ENCODE assay signal across 11 mouse cellular contexts in the genomic region with DNA sequence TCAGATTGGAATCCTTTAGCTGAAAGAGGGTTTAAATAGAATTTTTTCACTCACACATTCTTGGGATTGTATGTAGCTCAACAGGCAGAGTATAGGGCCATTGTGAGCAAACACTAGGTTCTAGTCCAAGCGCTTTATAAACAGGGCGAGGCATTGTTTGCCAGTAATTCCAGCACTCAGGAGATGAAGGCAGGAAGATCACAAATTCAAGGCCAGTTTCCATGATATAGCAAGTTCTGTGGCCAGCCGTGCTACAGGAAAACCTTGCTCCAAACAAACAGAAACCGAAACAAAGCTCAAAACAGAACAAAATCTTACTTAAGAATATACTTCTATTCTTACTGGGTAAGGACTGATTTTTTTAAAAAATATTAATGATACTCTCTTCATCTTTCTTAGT.
DNase-seq lines count a peak whose midpoint lies in the region; ATAC-seq and TF ChIP-seq lines count a peak whose summit lies in the region.
"Had no signal": no experiment of that assay in that cellular context is flagged by ENCODE, and none has a peak within 500 bp of the region (broad histone marks: within the 10 kb centered on the region; RNA-seq: fewer than 3 reads in every experiment).

No protein-coding gene starts in this region.

- H3K27ac ChIP-seq in heart, adult 2 months: peak overlapping the region; percentile 74
- no peak overlapping the region for H3K27ac ChIP-seq in heart, embryonic 11.5 days (ENCODE audit: low read depth, low read length)
- H3K27ac ChIP-seq in midbrain, embryonic 11.5 days (ENCODE audit: low read depth, low read length): no peak overlapping the region
- H3K27ac ChIP-seq in midbrain, embryonic 16.5 days (ENCODE audit: low read length): no peak overlapping the region
- H3K27ac ChIP-seq in lung, postnatal 0 days (ENCODE audit: low read length): peak overlapping the region; percentile 52
- H3K27ac ChIP-seq in stomach, embryonic 15.5 days: peak overlapping the region; percentile 31; the same call in 1 of the 2 replicates
- H3K27ac ChIP-seq in limb, embryonic 10.5 days: no peak overlapping the region
- H3K27ac ChIP-seq: hindbrain, postnatal 0 days had no signal

- ATAC-seq in heart, embryonic 11.5 days (replicated peaks; ENCODE audit: insufficient number of reproducible peaks, low FRiP score, low TSS enrichment): no peak
- peak; percentile 50 for ATAC-seq in midbrain, embryonic 11.5 days (ENCODE audit: low FRiP score)
- ATAC-seq in midbrain, embryonic 16.5 days: no peak
- peak; percentile 63 for ATAC-seq in lung, postnatal 0 days
- no peak for ATAC-seq in stomach, embryonic 15.5 days (ENCODE audit: insufficient read depth, low FRiP score, low read depth)
- ATAC-seq: hindbrain, postnatal 0 days had no signal

- TF ChIP-seq CTCF in heart, adult 2 months (IDR thresholded peaks at IDR 0.05): no peak
- TF ChIP-seq CTCF in lung, postnatal 0 days (IDR thresholded peaks at IDR 0.05): no peak

- H3K4me2 ChIP-seq in heart, embryonic 11.5 days: no peak overlapping the region
- H3K4me2 ChIP-seq in midbrain, embryonic 11.5 days: no peak overlapping the region
- no peak overlapping the region for H3K4me2 ChIP-seq in midbrain, embryonic 16.5 days (ENCODE audit: low read length)
- no peak overlapping the region for H3K4me2 ChIP-seq in lung, postnatal 0 days (replicated peaks; ENCODE audit: low read depth, low read length)
- no peak overlapping the region for H3K4me2 ChIP-seq in stomach, embryonic 15.5 days

- H3K4me3 ChIP-seq in heart, adult 2 months: no peak overlapping the region
- H3K4me3 ChIP-seq in heart, embryonic 11.5 days (ENCODE audit: low read depth, low read length): no peak overlapping the region
- H3K4me3 ChIP-seq in midbrain, embryonic 11.5 days (ENCODE audit: low read depth, low read length): no peak overlapping the region
- no peak overlapping the region for H3K4me3 ChIP-seq in midbrain, embryonic 16.5 days (ENCODE audit: low read depth, low read length)
- no peak overlapping the region for H3K4me3 ChIP-seq in lung, postnatal 0 days (ENCODE audit: low read depth, low read length)
- no peak overlapping the region for H3K4me3 ChIP-seq in stomach, embryonic 15.5 days (replicated peaks)
- H3K4me3 ChIP-seq in limb, embryonic 10.5 days: no peak overlapping the region

- peak in 1 of 2 experiments; percentile 11 for DNase-seq in heart, adult 2 months
- no peak for DNase-seq in midbrain, embryonic 11.5 days (ENCODE audit: low spot score, missing footprints)
- peak; percentile 25 for DNase-seq in lung, postnatal 0 days (ENCODE audit: low spot score)
- DNase-seq in left cerebral cortex, postnatal 4 days: no peak
- DNase-seq in limb, embryonic 10.5 days (ENCODE audit: low spot score): no peak
- DNase-seq: forebrain, postnatal 0 days; liver had no signal

- no peak for TF ChIP-seq EP300 in heart, adult 2 months (IDR thresholded peaks at IDR 0.05; ENCODE audit: insufficient read depth, low read depth, low read length)
- TF ChIP-seq EP300 in lung, postnatal 0 days (IDR thresholded peaks at IDR 0.05): no peak

- H3K36me3 ChIP-seq in heart, adult 2 months (ENCODE audit: control insufficient read depth, insufficient read depth, low read length): no peaks in the 10 kb centered on the region; the same call in 1 of the 2 replicates
- H3K36me3 ChIP-seq in heart, embryonic 11.5 days (ENCODE audit: control insufficient read depth, insufficient read depth, low read length): no peaks in the 10 kb centered on the region
- H3K36me3 ChIP-seq in midbrain, embryonic 11.5 days (ENCODE audit: control insufficient read depth, insufficient read depth, low read length): no peaks in the 10 kb centered on the region
- no peaks in the 10 kb centered on the region for H3K36me3 ChIP-seq in midbrain, embryonic 16.5 days (ENCODE audit: control insufficient read depth, insufficient read depth, low read length)
- no peaks in the 10 kb centered on the region for H3K36me3 ChIP-seq in lung, postnatal 0 days (ENCODE audit: insufficient read depth, low read length)
- H3K36me3 ChIP-seq in stomach, embryonic 15.5 days: no peaks in the 10 kb centered on the region
- no peaks in the 10 kb centered on the region for H3K36me3 ChIP-seq in limb, embryonic 10.5 days

- 57% methylated on average over 4 of the region's 4 CpGs for WGBS in heart, adult 2 months
- 83% methylated on average over 4 of the region's 4 CpGs for WGBS in heart, embryonic 11.5 days (ENCODE audit: insufficient replicate concordance)
- 76% methylated on average over 4 of the region's 4 CpGs for WGBS in midbrain, embryonic 11.5 days
- WGBS in midbrain, embryonic 16.5 days: 58% methylated on average over 4 of the region's 4 CpGs
- 52% methylated on average over 4 of the region's 4 CpGs for WGBS in lung, postnatal 0 days
- WGBS in stomach, embryonic 15.5 days: 63% methylated on average over 4 of the region's 4 CpGs
- WGBS in limb, embryonic 10.5 days: 88% methylated on average over 4 of the region's 4 CpGs

- no peaks in the 10 kb centered on the region for H3K79me2 ChIP-seq in heart, adult 2 months (replicated peaks; ENCODE audit: control insufficient read depth, insufficient read depth, low read length)

- intact Hi-C loops in heart, adult 2 months (cut with DNase I): loop anchor here (1.0 to 2.0 kb wide), 2 partner anchors 37 to 54 kb away; no protein-coding TSS in a partner anchor
- intact Hi-C loops in left cerebral cortex, postnatal 4 days (cut with DNase I): no loop called here

- H3K9me3 ChIP-seq in heart, embryonic 11.5 days (replicated peaks; ENCODE audit: control insufficient read depth, low read length): no peaks in the 10 kb centered on the region
- H3K9me3 ChIP-seq in midbrain, embryonic 11.5 days (ENCODE audit: control insufficient read depth, low read length): no peaks in the 10 kb centered on the region
- no peaks in the 10 kb centered on the region for H3K9me3 ChIP-seq in midbrain, embryonic 16.5 days (replicated peaks; ENCODE audit: control insufficient read depth, low read length, poor library complexity, severe bottlenecking)
- H3K9me3 ChIP-seq in lung, postnatal 0 days (ENCODE audit: low read length): no peaks in the 10 kb centered on the region
- no peaks in the 10 kb centered on the region for H3K9me3 ChIP-seq in stomach, embryonic 15.5 days
- no peaks in the 10 kb centered on the region for H3K9me3 ChIP-seq in limb, embryonic 10.5 days (replicated peaks)

- no peaks in the 10 kb centered on the region for H3K27me3 ChIP-seq in heart, adult 2 months (ENCODE audit: control insufficient read depth, insufficient read depth, low read length)
- no peaks in the 10 kb centered on the region for H3K27me3 ChIP-seq in heart, embryonic 11.5 days (ENCODE audit: control insufficient read depth, insufficient read depth, low read length)
- H3K27me3 ChIP-seq in midbrain, embryonic 11.5 days (ENCODE audit: control insufficient read depth, insufficient read depth, low read length): peaks cover 20% of the 10 kb centered on the region
- no peaks in the 10 kb centered on the region; the same call in 1 of the 2 replicates for H3K27me3 ChIP-seq in midbrain, embryonic 16.5 days (ENCODE audit: control insufficient read depth, insufficient read depth, low read depth, low read length)
- no peaks in the 10 kb centered on the region for H3K27me3 ChIP-seq in lung, postnatal 0 days (replicated peaks; ENCODE audit: insufficient read depth, low read length)
- no peaks in the 10 kb centered on the region for H3K27me3 ChIP-seq in stomach, embryonic 15.5 days (replicated peaks)
- H3K27me3 ChIP-seq in limb, embryonic 10.5 days (ENCODE audit: low read depth, poor library complexity, severe bottlenecking): peaks cover 96% of the 10 kb centered on the region

- peaks cover 7% of the 10 kb centered on the region for H3K4me1 ChIP-seq in heart, adult 2 months (ENCODE audit: control insufficient read depth, insufficient read depth, low read length)
- H3K4me1 ChIP-seq in heart, embryonic 11.5 days (ENCODE audit: control insufficient read depth, insufficient read depth, low read length): no peaks in the 10 kb centered on the region
- H3K4me1 ChIP-seq in midbrain, embryonic 11.5 days (ENCODE audit: control insufficient read depth, insufficient read depth, low read length): no peaks in the 10 kb centered on the region
- no peaks in the 10 kb centered on the region for H3K4me1 ChIP-seq in midbrain, embryonic 16.5 days (ENCODE audit: control insufficient read depth, insufficient read depth, low read length)
- no peaks in the 10 kb centered on the region for H3K4me1 ChIP-seq in lung, postnatal 0 days (ENCODE audit: insufficient read depth, low read depth, low read length)
- H3K4me1 ChIP-seq in stomach, embryonic 15.5 days: no peaks in the 10 kb centered on the region
- H3K4me1 ChIP-seq in limb, embryonic 10.5 days: no peaks in the 10 kb centered on the region

- H3K9ac ChIP-seq in heart, adult 2 months (ENCODE audit: low read depth, low read length): no peak overlapping the region
- no peak overlapping the region for H3K9ac ChIP-seq in heart, embryonic 11.5 days (ENCODE audit: low read depth, low read length)
- no peak overlapping the region for H3K9ac ChIP-seq in midbrain, embryonic 11.5 days (ENCODE audit: low read length)
- H3K9ac ChIP-seq in midbrain, embryonic 16.5 days (ENCODE audit: low read depth, low read length): no peak overlapping the region
- H3K9ac ChIP-seq in lung, postnatal 0 days (replicated peaks; ENCODE audit: low read depth): no peak overlapping the region
- H3K9ac ChIP-seq in stomach, embryonic 15.5 days: no peak overlapping the region
- H3K9ac ChIP-seq: forebrain, postnatal 0 days had no signal

- TF ChIP-seq POLR2A in heart, adult 2 months (IDR thresholded peaks at IDR 0.05; ENCODE audit: insufficient read depth, low read depth, low read length): no peak

Comparison
In these comparisons a context has a peak if more than half of its experiments do, and no peak if none do; other contexts are left out.
1. H3K27ac ChIP-seq: peak in heart, adult 2 months (single experiment), lung, postnatal 0 days (single experiment) and stomach, embryonic 15.5 days (single experiment); none in heart, embryonic 11.5 days (single experiment), midbrain, embryonic 11.5 days (single experiment), midbrain, embryonic 16.5 days (single experiment) and limb, embryonic 10.5 days (single experiment).
2. ATAC-seq: peak in midbrain, embryonic 11.5 days (single experiment) and lung, postnatal 0 days (single experiment); none in heart, embryonic 11.5 days (single experiment), midbrain, embryonic 16.5 days (single experiment) and stomach, embryonic 15.5 days (single experiment).